ENCODE assay signal across 21 mouse cellular contexts in genomic region chr1:187770234-187770633, GRCm38 (mm10).
DNase-seq lines count a peak whose midpoint lies in the region; ATAC-seq and TF ChIP-seq lines count a peak whose summit lies in the region.
"Had no signal": no experiment of that assay in that cellular context is flagged by ENCODE, and none has a peak within 500 bp of the region (broad histone marks: within the 10 kb centered on the region; RNA-seq: fewer than 3 reads in every experiment).

No protein-coding gene starts in this region.

- H3K9me3 ChIP-seq in kidney, embryonic 15.5 days (replicated peaks): no peaks in the 10 kb centered on the region
- H3K9me3 ChIP-seq: embryonic facial prominence, embryonic 10.5 days; heart, embryonic 15.5 days; hindbrain, embryonic 10.5 days had no signal

- H3K79me2 ChIP-seq in liver, adult 2 months (ENCODE audit: control insufficient read depth, insufficient read depth, low read length): no peaks in the 10 kb centered on the region

- 89% methylated on average over 3 of the region's 3 CpGs for WGBS in liver, adult 2 months
- WGBS in kidney, embryonic 15.5 days: 70% methylated on average over 3 of the region's 3 CpGs

- H3K9ac ChIP-seq in liver, adult 2 months (ENCODE audit: low read depth, low read length): no peak overlapping the region
- H3K9ac ChIP-seq in kidney, embryonic 15.5 days: no peak overlapping the region
- H3K9ac ChIP-seq: heart, embryonic 15.5 days; hindbrain, embryonic 14.5 days had no signal

- no peaks in the 10 kb centered on the region for H3K27me3 ChIP-seq in liver, adult 2 months (ENCODE audit: control insufficient read depth, insufficient read depth, low read length)
- H3K27me3 ChIP-seq in kidney, embryonic 15.5 days: no peaks in the 10 kb centered on the region
- H3K27me3 ChIP-seq: heart, embryonic 15.5 days had no signal

- no peak for TF ChIP-seq CTCF in liver, adult 2 months (IDR thresholded peaks at IDR 0.05; ENCODE audit: low read depth, low read length)

- no peak overlapping the region for H3K4me3 ChIP-seq in liver, adult 2 months (ENCODE audit: insufficient read depth, low read depth, low read length)
- H3K4me3 ChIP-seq in kidney, embryonic 15.5 days (replicated peaks): no peak overlapping the region
- H3K4me3 ChIP-seq: embryonic facial prominence, embryonic 10.5 days; gastrocnemius, adult 2 months; heart, adult 2 months; heart, embryonic 15.5 days; hindbrain, embryonic 10.5 days had no signal

- H3K27ac ChIP-seq in liver, adult 2 months (replicated peaks; ENCODE audit: insufficient read depth, low read depth, low read length): no peak overlapping the region
- H3K27ac ChIP-seq in kidney, embryonic 15.5 days: peak overlapping the region; percentile 18; the same call in 1 of the 2 replicates
- H3K27ac ChIP-seq: embryonic facial prominence, embryonic 10.5 days; gastrocnemius, adult 2 months; heart, adult 2 months; heart, embryonic 15.5 days; hindbrain, embryonic 10.5 days; hindbrain, embryonic 14.5 days had no signal

- H3K4me2 ChIP-seq in kidney, embryonic 15.5 days: no peak overlapping the region
- H3K4me2 ChIP-seq: heart, embryonic 11.5 days; heart, embryonic 15.5 days; hindbrain, embryonic 14.5 days had no signal

- DNase-seq in liver, adult 2 months (ENCODE audit: extremely low read depth, low read depth, low spot score): peak; percentile 24
- no peak for DNase-seq in liver
- DNase-seq in kidney, postnatal 14 days: peak; percentile 69
- DNase-seq in embryo, embryonic 9.5 days (ENCODE audit: extremely low spot score): no peak
- DNase-seq in gastrocnemius, adult 8-10 months (ENCODE audit: low spot score in 2 of 2): no peak
- DNase-seq in lung, postnatal 4 days: no peak
- DNase-seq: adrenal gland, adult 2 months; adrenal gland, postnatal 25 days; cerebellum, adult 18-20 months; cerebellum, adult 9-11 months; cerebellum, postnatal 36 days; gastrocnemius, adult 2 months; gastrocnemius, postnatal 36 days; heart, adult 2 months had no signal

- peaks cover 2% of the 10 kb centered on the region; the same call in 1 of the 2 replicates for H3K4me1 ChIP-seq in liver, adult 2 months (ENCODE audit: control insufficient read depth, insufficient read depth, low read length)
- H3K4me1 ChIP-seq in kidney, embryonic 15.5 days: 0 out of 2 replicates have a peak, but pooled peaks cover 4% of the 10 kb centered on the region
- H3K4me1 ChIP-seq: embryonic facial prominence, embryonic 10.5 days had no signal

- peak; percentile 78 for ATAC-seq in kidney, embryonic 15.5 days (replicated peaks; ENCODE audit: low FRiP score)
- ATAC-seq: forebrain, embryonic 14.5 days had no signal

- TF ChIP-seq POLR2A in liver, adult 2 months (IDR thresholded peaks at IDR 0.05; ENCODE audit: extremely low read depth, insufficient read depth, low read length): no peak

- no peaks in the 10 kb centered on the region for H3K36me3 ChIP-seq in liver, adult 2 months (ENCODE audit: control insufficient read depth, insufficient read depth, low read length)
- no peaks in the 10 kb centered on the region for H3K36me3 ChIP-seq in kidney, embryonic 15.5 days
- H3K36me3 ChIP-seq: embryonic facial prominence, embryonic 10.5 days; heart, embryonic 15.5 days; hindbrain, embryonic 10.5 days had no signal

Comparison
In these comparisons a context has a peak if more than half of its experiments do, and no peak if none do; other contexts are left out.
1. DNase-seq: peak in liver, adult 2 months (single experiment) and kidney, postnatal 14 days (single experiment); none in liver (single experiment), embryo, embryonic 9.5 days (single experiment), gastrocnemius, adult 8-10 months (0 of 2) and lung, postnatal 4 days (0 of 2).